Mouse (Mus musculus): ENCODE data around the gene Plppr2. TPM values are rescaled to one million over a fixed set of nuclear protein-coding genes. Genes with fewer than 3 reads are reported as not detected.
A peak's percentile ranks its signal among the peaks of the same experiment; 100 is the strongest.

The Plppr2 gene
- polyA plus RNA-seq, 1 experiment from 2014 or later, result 0.70 TPM

DNA sequence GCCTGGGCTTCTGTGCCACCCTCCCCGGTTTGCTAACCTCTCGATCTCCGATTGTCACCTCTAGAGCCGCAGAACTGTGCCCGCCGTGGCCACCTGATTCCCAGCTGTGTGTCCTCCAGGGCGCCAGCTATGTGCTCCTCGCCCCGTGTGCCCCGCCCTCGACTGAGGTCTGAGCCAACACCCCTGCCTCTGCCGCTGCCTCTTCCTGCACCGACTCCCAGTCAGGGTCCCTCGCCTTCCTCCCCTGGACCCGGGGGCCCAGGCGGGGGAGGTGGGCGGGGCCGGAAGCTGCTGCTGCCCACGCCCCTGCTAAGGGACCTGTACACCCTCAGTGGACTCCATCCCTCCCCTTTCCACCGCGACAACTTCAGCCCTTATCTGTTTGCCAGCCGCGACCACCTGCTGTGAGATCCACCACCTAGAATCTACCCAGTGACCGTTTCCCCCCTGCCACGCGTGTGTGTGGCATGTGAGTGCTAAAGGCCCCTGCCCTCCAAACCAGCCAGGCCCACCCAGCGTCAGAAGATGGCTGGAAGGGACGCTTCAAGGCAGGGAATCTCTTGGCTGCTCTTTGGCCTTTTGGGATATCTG, 10.8 kb downstream of the Plppr2 start:
- no peak overlapping the region for H3K4me3 ChIP-seq (ENCODE audit: low read depth, low read length)
- H3K9ac ChIP-seq (replicated peaks), result no peak overlapping the region
- ATAC-seq, result no peak
- DNase-seq, result peak; percentile 39
- no peaks in the 10 kb centered on the region for H3K9me3 ChIP-seq (ENCODE audit: low read length)
- H3K36me3 ChIP-seq (replicated peaks; ENCODE audit: insufficient read depth, low read length), result no peaks in the 10 kb centered on the region
- H3K4me1 ChIP-seq (ENCODE audit: insufficient read depth), result peaks cover 7% of the 10 kb centered on the region; the same call in 1 of the 2 replicates
- no peak overlapping the region for H3K27ac ChIP-seq (ENCODE audit: low read depth)
- H3K27me3 ChIP-seq (ENCODE audit: insufficient read depth, low read length), result 0 out of 2 replicates have a peak, but pooled peaks cover 2% of the 10 kb centered on the region
- peak overlapping the region; percentile 42 for H3K4me2 ChIP-seq (ENCODE audit: low read depth, low read length)
- 7% methylated on average over 28 of the region's 28 CpGs for WGBS (ENCODE audit: insufficient replicate concordance)
- TF ChIP-seq EP300 (IDR thresholded peaks at IDR 0.05; ENCODE audit: low read depth) (no peak), CTCF (IDR thresholded peaks at IDR 0.05; ENCODE audit: low read depth) (no peak)

DNA sequence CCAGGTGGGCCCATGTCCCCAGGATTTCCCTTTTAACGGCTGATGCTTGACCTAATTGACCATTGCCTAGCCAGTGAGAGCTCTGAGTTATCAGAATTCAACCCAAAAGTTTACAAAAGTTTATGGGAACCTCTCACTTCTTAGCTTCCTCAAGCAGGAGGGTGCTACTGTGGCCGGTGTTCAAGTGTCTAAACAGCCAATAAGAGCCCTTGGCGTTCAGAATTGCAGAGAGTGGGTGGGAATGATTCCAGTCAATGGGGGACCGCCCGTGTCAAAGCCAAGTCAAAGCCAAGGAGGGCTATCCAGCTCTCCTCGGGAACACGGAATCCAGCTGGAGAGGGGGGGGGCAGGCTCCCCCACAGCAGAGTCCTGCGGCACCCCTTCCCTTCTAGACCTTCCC, 11.3 kb downstream of the Plppr2 start:
- no peak overlapping the region for H3K27ac ChIP-seq (ENCODE audit: low read depth)

DNA sequence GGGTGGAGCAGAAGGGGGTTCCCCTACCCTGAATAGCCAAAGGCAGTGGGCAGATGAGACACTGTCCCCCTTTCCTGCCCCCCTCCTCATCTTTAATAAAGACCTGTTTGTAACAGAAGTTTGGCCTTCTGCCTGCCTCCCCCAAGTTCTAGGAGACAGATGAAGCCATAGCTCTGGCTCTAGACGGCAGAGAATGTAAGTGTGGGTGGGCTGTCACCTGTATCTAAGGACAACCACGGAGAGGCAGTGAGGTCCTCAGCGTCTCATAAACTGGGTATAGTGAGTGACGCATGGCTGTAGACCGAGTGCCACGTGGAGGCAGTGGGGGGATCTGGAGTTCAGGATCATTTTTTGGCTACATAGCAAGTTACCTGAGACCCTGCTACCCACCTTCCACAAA, 12.0 kb downstream of the Plppr2 start:
- ATAC-seq, result no peak
- 0 out of 2 replicates have a peak, but pooled peaks cover 2% of the 10 kb centered on the region for H3K27me3 ChIP-seq (ENCODE audit: insufficient read depth, low read length)
- no peak overlapping the region for H3K27ac ChIP-seq (ENCODE audit: low read depth)
- no peak overlapping the region for H3K4me2 ChIP-seq (ENCODE audit: low read depth, low read length)
- no peak for DNase-seq
- no peaks in the 10 kb centered on the region for H3K9me3 ChIP-seq (ENCODE audit: low read length)
- H3K36me3 ChIP-seq (replicated peaks; ENCODE audit: insufficient read depth, low read length), result no peaks in the 10 kb centered on the region
- H3K9ac ChIP-seq (replicated peaks), result no peak overlapping the region
- WGBS (ENCODE audit: insufficient replicate concordance), result 62% methylated on average over 6 of the region's 6 CpGs
- H3K4me1 ChIP-seq (ENCODE audit: insufficient read depth), result peaks cover 7% of the 10 kb centered on the region; the same call in 1 of the 2 replicates
- TF ChIP-seq EP300 (IDR thresholded peaks at IDR 0.05; ENCODE audit: low read depth), result no peak
- TF ChIP-seq CTCF (IDR thresholded peaks at IDR 0.05; ENCODE audit: low read depth), result no peak
- no peak overlapping the region for H3K4me3 ChIP-seq (ENCODE audit: low read depth, low read length)

More for the DNA sequence above, 11.3 kb downstream of the Plppr2 start:
- TF ChIP-seq CTCF (IDR thresholded peaks at IDR 0.05; ENCODE audit: low read depth), result no peak
- TF ChIP-seq EP300 (IDR thresholded peaks at IDR 0.05; ENCODE audit: low read depth), result no peak
- Histone ChIP-seq H3K4me3 (ENCODE audit: low read depth, low read length) (no peak overlapping the region), H3K9ac (replicated peaks) (no peak overlapping the region), H3K4me1 (ENCODE audit: insufficient read depth) (peaks cover 7% of the 10 kb centered on the region; the same call in 1 of the 2 replicates), H3K9me3 (ENCODE audit: low read length) (no peaks in the 10 kb centered on the region), H3K27me3 (ENCODE audit: insufficient read depth, low read length) (0 out of 2 replicates have a peak, but pooled peaks cover 2% of the 10 kb centered on the region), H3K4me2 (ENCODE audit: low read depth, low read length) (no peak overlapping the region), H3K36me3 (replicated peaks; ENCODE audit: insufficient read depth, low read length) (no peaks in the 10 kb centered on the region)
- WGBS (ENCODE audit: insufficient replicate concordance), result 44% methylated on average over 8 of the region's 8 CpGs
- DNase-seq (no peak), ATAC-seq (no peak)

DNA sequence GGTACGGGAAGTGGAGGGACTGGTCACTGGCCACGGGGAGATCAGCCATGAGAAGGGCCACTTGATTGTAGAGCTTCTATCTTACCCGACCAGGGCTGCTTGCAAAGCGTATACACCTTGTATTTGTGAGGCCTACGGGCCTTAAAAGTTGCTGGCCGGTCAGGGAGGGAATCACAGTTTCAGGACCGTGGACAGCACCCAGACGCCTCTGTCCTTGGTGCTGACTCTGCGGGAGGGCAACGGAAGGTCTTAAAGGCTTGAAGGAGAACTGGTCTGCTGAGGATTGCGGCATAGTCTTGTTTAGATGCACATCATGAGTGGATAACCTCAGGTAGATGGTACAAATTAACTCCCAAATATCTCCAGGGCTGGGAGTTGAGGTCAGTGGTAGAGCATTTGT, 13.5 kb downstream of the Plppr2 start:
- TF ChIP-seq CTCF (IDR thresholded peaks at IDR 0.05; ENCODE audit: low read depth), result 0 out of 2 replicates have a peak, but pooled peaks have one; percentile 2
- TF ChIP-seq EP300 (IDR thresholded peaks at IDR 0.05; ENCODE audit: low read depth), result no peak
- 14% methylated on average over 11 of the region's 11 CpGs for WGBS (ENCODE audit: insufficient replicate concordance)
- H3K9me3 ChIP-seq (ENCODE audit: low read length), result no peaks in the 10 kb centered on the region
- DNase-seq (peak; percentile 85), ATAC-seq (no peak)
- H3K4me3 ChIP-seq (ENCODE audit: low read depth, low read length), result no peak overlapping the region
- peaks cover 6% of the 10 kb centered on the region; the same call in 1 of the 2 replicates for H3K4me1 ChIP-seq (ENCODE audit: insufficient read depth)
- H3K9ac ChIP-seq (replicated peaks), result no peak overlapping the region
- no peak overlapping the region for H3K4me2 ChIP-seq (ENCODE audit: low read depth, low read length)
- H3K36me3 ChIP-seq (replicated peaks; ENCODE audit: insufficient read depth, low read length), result no peaks in the 10 kb centered on the region
- no peak overlapping the region for H3K27ac ChIP-seq (ENCODE audit: low read depth)
- 0 out of 2 replicates have a peak, but pooled peaks cover 2% of the 10 kb centered on the region for H3K27me3 ChIP-seq (ENCODE audit: insufficient read depth, low read length)

- H3K36me3 ChIP-seq (replicated peaks; ENCODE audit: insufficient read depth, low read length), result no peaks in the 10 kb centered on the region
- TF ChIP-seq EP300 (IDR thresholded peaks at IDR 0.05; ENCODE audit: low read depth) (no peak), CTCF (IDR thresholded peaks at IDR 0.05; ENCODE audit: low read depth) (peak; percentile 72)
- H3K9me3 ChIP-seq (ENCODE audit: low read length), result no peaks in the 10 kb centered on the region
- H3K27ac ChIP-seq (ENCODE audit: low read depth), result no peak overlapping the region
- no peak overlapping the region for H3K4me2 ChIP-seq (ENCODE audit: low read depth, low read length)
- no peak for ATAC-seq
- 71% methylated on average over 3 of the region's 3 CpGs for WGBS (ENCODE audit: insufficient replicate concordance)
- 0 out of 2 replicates have a peak, but pooled peaks cover 2% of the 10 kb centered on the region for H3K27me3 ChIP-seq (ENCODE audit: insufficient read depth, low read length)
- no peak overlapping the region for H3K4me3 ChIP-seq (ENCODE audit: low read depth, low read length)
- peak; percentile 33 for DNase-seq
- peaks cover 12% of the 10 kb centered on the region for H3K4me1 ChIP-seq (ENCODE audit: insufficient read depth)
- H3K9ac ChIP-seq (replicated peaks), result no peak overlapping the region
Observed at GRCm38 (mm10) chr9:21951977-21952376, 15.1 kb downstream of the Plppr2 start.

DNA sequence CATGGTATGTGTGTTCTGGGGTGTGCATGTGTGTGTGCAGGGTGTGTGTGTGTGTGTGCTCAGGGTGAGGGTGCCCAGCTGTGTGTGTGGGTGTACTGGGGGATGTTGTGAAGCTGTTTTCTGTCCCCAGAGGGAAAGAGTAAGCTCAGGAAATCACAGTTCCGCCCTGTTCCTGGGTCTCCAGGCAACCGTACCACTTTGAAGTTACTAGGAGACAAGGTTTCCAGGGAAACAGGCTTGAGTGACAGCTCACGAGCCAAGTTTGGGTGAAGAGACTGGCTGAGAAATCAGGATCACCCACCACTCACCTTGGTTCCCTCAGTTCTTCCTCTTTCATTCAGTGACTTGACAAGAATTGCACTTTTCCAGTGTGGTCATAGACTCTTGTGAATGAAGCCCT, 16.8 kb downstream of the Plppr2 start:
- H3K4me3 ChIP-seq (ENCODE audit: low read depth, low read length), result no peak overlapping the region
- no peak overlapping the region for H3K4me2 ChIP-seq (ENCODE audit: low read depth, low read length)
- no peak for ATAC-seq
- no peak for DNase-seq
- 26% methylated on average over 3 of the region's 3 CpGs for WGBS (ENCODE audit: insufficient replicate concordance)
- TF ChIP-seq CTCF (IDR thresholded peaks at IDR 0.05; ENCODE audit: low read depth), result no peak
- TF ChIP-seq EP300 (IDR thresholded peaks at IDR 0.05; ENCODE audit: low read depth), result no peak
- no peak overlapping the region for H3K27ac ChIP-seq (ENCODE audit: low read depth)
- H3K36me3 ChIP-seq (replicated peaks; ENCODE audit: insufficient read depth, low read length), result peaks cover 4% of the 10 kb centered on the region; the same call in 1 of the 2 replicates
- H3K9me3 ChIP-seq (ENCODE audit: low read length), result no peaks in the 10 kb centered on the region
- H3K27me3 ChIP-seq (ENCODE audit: insufficient read depth, low read length), result 0 out of 2 replicates have a peak, but pooled peaks cover 2% of the 10 kb centered on the region
- peaks cover 9% of the 10 kb centered on the region; the same call in 1 of the 2 replicates for H3K4me1 ChIP-seq (ENCODE audit: insufficient read depth)
- H3K9ac ChIP-seq (replicated peaks), result no peak overlapping the region

Data from liver, postnatal 0 days (tissue).